Mouse (Mus musculus): ENCODE results near the gene Sec16a. TPM values are rescaled to one million over a fixed set of nuclear protein-coding genes. Genes with fewer than 3 reads are reported as not detected.

Sec16a gene
- 10 to 100 TPM; 42.3 to 45.5 TPM for total RNA-seq (2021)
- long read RNA-seq, experiment 1, full-length matches to known transcripts: 2 of 13 reads
- long read RNA-seq, experiment 1, partial matches to known transcripts: 9 of 13 reads
- long read RNA-seq, experiment 1, other reads (novel, unspliced or antisense): 2 of 13 reads
- long read RNA-seq, experiment 2, full-length matches to known transcripts: 6 of 18 reads
- long read RNA-seq, experiment 2, partial matches to known transcripts: 7 of 18 reads
- long read RNA-seq, experiment 2, other reads (novel, unspliced or antisense): 5 of 18 reads

DNA sequence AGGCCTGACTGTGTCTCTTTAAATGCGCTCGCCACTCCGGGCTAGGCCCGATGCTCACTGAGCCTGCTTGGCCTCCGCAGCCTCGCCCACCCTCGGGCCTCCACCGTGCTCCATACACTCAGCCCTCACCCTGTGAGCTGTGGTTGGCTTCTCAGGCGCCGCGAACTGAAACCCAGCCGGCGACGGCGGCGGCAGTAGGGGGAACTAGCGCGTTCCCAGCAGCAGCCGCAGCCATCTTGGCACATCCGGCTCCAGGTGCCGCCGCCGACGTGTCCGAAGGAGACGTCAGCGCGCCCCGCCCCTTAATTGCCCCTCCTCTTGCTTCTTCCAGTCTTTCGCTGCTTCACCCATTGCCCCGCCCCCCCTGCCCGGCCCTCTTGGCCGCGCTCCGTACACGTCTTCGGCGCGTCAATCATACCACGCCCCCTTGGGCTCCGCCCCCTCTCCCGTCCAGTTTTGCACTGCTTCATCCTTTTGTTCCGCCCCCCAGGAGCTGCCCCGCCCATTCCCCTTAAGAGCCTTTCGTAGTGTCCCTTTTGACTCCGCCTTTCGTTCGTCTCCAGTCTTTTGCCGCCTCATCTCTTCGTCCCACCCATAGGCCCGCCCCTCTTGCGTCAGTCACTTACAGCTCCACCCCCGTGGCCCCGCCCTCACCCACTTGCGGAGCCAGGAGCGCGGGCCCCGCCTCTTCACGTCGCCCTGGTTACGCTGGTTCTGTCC is at the start of gene Sec16a:
Sec16a (minus strand) TSS at position 271 of the 720 bp plus-strand sequence.
- DNase-seq (ENCODE audit: low spot score in 2 of 2): peak; percentile 100
- intact Hi-C loops (cut with DNase I): loop anchor here (5.0 kb wide), 2 partner anchors 57 to 187 kb away; no protein-coding TSS in a partner anchor

DNA sequence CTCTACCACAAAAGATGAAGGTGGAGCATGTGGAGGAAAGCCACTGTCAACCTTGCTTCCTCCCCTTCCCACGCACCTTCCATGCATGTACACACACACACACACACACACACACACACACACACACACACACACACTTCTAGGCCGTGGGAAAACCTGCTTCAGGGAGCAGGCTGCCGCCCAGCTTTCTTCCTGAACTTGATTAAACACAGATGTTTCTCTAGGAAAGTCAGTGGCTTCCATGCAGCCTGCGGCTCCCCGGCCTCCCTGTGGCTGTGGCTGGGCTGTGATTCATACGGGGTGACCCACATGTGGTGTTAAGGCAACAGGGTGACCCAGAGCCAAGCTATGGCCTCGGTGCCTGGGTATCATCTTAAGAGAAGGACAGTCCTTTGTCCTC is 49.4 kb upstream of the Sec16a start:
- intact Hi-C loops (cut with DNase I): no loop called here
- no peak for DNase-seq (ENCODE audit: low spot score in 2 of 2)

DNA sequence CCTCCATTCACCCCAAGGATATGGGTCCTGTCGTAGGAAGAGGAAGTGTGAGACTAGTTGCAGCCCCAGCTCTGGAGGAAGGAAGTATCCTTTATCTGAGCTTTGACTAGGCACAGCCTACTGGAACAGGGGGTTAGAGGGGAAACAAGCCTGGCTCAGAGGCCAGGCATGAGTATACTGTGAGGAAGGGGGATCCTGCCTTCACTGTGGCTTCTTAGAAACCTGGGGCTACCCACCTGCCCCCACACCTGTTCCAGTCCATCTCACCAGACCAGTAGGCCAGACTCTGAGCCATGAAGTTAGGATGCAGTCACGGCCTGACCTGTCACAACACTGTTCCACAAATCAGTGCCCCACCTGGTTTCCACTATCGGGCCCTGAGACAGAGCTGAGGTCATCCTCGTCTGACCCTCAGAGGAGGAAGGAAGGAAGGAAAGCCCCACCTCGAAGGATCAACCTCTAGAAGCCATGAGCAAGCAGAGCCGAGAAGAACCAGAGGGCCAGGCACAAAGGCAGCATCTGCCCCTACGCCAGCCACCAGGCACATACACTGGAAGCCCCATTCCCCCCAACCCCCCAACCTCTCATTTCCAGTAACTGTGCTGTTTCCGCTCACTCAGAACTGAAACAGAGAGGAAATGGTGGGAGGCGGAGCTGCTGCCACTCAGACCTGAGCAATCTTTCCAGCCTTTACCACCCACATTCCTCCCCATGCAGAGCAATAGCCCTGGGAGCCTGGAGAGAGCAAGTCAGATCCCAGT is 48.2 kb upstream of the Sec16a start:
- DNase-seq (ENCODE audit: low spot score in 2 of 2): no peak
- intact Hi-C loops (cut with DNase I): no loop called here

DNA sequence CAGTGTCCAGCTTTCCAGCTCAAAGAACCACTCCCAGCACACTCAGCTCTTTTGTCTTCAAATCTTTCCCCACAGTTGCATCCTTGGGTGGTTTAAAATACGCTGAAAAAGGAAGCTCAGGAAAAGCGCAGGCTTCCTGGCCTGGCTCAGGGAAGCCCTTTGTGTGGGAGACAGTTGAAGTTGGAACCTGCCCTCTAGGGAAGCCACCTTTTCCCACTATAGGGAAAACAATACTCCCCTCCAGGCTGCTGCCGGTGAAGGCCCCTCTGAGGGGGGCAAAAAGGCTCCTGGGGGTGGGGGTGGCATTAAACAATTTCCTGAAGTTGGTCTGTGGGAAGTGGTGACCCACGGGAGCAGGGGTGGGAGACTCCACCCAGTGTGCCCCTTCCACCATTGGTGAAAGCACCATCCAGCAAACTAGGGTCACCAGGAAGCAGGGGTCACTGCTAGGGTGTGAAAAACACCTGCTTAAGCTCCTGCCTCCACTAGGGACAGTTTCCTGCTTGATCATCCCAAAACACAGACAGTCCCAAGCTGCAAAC is 45.8 kb upstream of the Sec16a start:
- DNase-seq (ENCODE audit: low spot score in 2 of 2): no peak

DNA sequence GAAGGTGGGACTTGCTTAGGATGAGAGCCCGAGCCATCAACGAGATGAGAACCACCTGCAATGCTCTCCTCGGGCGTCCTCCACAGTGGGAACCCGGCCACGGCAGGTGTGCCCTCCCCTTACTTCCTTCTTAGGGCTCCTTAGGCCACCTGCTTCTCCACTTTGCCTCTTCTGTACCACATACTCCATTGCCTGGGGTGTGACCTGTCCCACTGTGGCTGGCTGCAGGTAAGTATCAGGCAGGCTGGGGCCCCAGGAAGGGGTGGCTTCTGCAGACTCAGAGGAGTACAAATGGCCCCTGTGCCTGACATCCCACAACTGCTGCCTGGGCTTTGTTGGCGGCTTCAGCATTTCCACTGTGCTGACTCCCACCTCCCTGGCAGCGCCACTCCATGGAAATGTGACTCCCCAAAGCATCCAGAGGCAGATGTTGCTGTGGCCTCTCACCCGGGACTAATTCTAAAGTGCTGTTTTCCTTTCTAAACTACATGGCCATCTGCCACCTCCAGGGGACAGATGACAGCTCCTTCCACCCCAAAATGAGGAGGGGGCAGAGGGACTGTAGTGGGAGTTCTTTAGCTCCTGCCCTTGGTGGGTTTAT is 43.6 kb upstream of the Sec16a start:
- intact Hi-C loops (cut with DNase I): no loop called here
- DNase-seq (ENCODE audit: low spot score in 2 of 2): no peak

More for the DNA sequence above, 45.8 kb upstream of the Sec16a start:
- intact Hi-C loops (cut with DNase I): no loop called here

DNA sequence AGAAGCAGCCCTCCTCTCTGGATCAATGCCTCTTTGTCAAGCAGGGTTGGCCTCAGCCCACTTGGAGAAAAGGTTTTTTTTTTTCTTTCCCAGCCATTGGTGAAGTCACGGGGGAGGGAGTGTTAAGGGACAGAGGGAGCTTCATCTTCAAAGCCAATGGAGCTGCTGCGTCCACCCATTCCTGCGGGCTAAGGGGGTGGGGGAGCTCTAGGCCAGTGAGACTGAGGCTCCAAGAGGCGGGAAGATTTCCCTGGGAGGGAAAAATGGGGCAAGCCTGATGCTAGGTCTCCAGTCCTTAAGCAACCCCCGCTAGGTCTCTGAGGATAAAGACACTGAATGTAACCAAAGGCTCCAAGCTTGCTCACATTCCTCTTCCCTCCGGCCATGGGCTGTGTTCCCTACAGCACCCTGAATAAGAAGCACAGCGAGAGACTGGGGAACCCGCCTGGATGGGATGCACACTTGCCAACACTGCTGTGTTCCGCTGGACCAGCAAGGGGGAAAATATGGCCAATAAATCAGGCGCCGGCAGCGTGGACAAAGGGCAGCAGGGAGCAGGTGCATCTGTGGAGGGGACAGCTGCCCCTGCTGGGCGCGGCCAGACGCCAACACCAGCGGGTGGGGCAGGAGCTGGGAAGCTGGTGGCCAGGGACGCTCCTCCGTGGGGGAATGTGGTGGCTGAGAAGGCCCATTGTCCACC is 42.5 kb upstream of the Sec16a start:
- DNase-seq (ENCODE audit: low spot score in 2 of 2): peak; percentile 53 to 78
- intact Hi-C loops (cut with DNase I): no loop called here

DNA sequence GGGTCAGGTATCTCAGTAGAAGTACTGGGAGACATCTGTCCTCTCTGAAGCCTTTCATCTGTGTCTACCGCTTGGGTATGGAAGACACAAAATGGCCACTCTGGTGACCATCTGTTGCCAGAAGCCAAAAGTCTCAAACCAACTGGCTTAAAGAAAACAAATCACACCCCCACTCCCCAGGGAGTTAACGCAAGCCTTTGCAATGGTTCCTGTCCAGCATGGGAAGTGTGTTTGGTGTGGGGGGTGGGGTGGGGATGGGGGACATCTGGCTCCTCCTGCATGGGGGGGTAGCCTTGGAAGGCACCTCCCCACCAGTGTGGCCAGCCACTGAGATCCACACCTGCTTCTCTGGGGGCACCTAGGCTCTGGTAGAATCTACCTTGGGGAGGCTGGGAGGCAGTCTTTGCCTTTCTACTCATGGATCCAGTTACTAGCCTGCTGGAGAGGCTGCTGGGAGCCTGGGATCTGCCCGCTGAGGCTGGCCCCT is 41.9 kb upstream of the Sec16a start:
- no peak for DNase-seq (ENCODE audit: low spot score in 2 of 2)
- intact Hi-C loops (cut with DNase I): no loop called here

DNA sequence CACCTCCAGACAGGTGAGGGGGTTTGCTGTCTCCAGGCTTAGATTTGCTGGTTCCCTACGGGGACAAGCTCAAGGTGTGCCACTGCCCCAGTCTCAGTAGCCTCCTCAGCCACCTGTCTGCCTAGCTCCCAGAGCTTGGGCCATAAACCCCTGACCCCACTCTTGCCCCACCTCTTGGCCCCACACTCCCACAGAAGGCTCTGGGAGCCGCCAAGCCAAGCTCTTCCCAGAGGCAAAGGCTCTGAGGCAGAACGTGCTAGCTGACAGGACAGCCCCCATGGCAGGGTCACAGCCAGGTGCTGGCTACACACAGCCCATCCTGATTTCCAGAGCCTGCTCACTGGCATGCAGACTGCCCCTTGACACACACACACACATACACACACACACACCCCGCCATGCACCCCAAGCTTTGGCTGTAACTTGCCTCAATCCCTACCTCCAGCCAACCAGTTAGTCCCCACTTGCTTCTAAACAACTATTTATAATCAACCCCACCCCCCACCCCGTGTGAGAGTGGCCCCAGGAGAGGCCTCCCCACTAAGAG is 41.3 kb upstream of the Sec16a start:
- no peak for DNase-seq (ENCODE audit: low spot score in 2 of 2)
- intact Hi-C loops (cut with DNase I): no loop called here

DNA sequence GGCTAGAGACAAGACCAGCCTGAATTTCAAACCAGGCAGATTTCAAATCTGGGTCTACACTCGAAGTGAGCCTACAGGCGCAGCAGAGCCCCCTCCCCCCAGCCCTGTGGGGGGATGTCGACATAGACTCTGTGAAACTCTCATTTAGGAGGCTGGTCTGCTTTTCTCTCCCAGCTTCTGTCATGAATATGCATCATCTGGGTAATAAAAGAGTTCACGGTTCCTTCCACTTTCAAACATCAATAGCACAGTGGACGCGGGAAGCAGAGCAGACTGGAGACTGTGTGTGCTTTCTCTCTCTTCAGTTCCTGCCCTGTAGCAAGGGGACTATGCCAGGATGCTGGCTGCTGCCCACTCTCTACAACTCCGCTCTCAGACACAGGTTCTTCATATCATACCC is 40.7 kb upstream of the Sec16a start:
- peak; percentile 49 to 67 for DNase-seq (ENCODE audit: low spot score in 2 of 2)
- intact Hi-C loops (cut with DNase I): no loop called here

DNA sequence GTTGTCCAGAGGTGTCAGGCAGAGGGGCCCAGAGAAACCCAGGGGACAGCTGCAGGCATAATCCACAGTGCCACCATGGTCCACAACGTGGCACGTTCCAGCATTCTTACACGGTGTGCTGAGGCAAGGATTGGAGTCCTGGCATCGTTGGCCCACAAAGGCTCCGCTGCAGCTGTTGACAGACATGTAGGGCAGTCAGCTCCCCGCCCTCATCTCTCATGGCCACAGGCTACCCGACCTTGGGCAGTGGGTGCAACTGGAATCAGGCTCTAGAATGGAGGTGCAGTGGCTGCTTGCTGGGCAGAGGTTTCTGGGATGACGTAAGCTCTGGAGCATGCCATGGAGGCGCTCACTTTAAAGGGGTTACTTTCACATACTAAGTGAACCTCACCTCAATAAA is 40.3 kb upstream of the Sec16a start:
- intact Hi-C loops (cut with DNase I): no loop called here

DNA sequence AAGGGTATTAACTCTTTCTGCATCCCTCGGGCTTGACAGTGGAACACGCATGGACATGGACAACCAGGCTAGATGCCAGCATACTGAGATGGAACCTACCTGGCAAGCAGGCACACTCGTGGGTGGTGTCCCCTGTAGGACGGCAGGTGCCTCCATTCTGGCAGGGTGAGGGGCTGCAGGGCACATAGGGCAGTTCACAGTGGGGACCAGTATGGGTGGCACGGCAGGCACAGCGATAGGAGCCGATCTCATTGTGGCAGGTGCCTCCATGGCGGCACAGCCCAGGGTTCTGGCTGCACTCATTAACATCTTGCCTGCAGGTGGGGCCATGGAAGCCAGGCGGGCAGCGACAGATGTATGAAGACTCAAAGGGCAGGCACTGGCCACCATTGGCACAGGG is 39.2 kb upstream of the Sec16a start:
- no peak for DNase-seq (ENCODE audit: low spot score in 2 of 2)
- intact Hi-C loops (cut with DNase I): no loop called here

More for the DNA sequence above, 40.3 kb upstream of the Sec16a start:
- no peak for DNase-seq (ENCODE audit: low spot score in 2 of 2)

DNA sequence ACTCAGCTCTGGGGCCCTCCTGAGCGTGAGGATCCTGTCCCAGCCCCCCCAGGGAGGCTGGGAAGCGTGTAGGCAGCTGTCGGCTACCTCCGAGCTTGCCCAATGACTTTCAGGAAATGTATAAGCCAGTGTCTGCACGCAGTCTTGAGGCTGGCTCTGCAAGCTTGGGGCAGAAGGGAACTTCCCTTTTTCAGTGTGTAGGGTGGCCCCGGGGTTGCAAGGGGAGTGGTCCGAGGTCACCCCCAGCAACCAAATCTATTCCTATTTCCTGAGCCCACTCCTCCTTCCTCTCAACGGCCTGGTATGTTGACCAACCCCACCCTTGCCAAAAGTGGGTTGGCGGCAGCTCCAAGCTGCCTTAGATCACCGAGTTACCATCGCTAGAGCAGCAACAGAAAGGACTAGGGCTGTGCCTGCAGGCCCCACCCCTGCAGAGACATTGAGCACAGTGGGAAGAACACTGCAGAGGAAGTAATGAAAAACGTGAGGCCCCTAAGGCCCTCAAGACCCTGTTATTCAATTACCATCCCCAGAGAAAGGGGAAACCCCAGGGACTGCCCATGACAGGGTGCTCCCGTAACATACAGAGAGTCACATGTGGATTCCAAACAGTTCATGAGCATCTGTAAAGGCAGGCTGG is 38.3 kb upstream of the Sec16a start:
- DNase-seq (ENCODE audit: low spot score in 2 of 2): no peak
- intact Hi-C loops (cut with DNase I): no loop called here

DNA sequence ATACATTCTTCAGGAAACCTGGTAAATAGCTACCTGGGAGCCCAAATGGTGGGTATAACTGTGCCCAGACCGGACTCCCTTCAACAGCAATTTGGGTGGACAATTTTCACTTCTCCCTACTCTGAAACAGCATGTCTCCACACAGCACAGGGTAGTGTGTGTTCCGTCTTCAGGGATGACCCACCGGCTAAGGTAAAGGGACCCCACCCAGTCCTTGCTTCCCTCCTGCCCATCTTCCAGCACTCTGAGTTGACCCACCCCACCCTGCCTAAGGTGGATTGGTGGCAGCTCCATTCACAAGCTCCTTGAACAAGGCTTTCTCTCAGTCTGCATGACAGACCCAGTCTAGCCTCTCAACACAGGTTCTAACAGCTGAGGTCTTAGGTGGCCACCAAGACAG is 37.8 kb upstream of the Sec16a start:
- no peak for DNase-seq (ENCODE audit: low spot score in 2 of 2)
- intact Hi-C loops (cut with DNase I): no loop called here

DNA sequence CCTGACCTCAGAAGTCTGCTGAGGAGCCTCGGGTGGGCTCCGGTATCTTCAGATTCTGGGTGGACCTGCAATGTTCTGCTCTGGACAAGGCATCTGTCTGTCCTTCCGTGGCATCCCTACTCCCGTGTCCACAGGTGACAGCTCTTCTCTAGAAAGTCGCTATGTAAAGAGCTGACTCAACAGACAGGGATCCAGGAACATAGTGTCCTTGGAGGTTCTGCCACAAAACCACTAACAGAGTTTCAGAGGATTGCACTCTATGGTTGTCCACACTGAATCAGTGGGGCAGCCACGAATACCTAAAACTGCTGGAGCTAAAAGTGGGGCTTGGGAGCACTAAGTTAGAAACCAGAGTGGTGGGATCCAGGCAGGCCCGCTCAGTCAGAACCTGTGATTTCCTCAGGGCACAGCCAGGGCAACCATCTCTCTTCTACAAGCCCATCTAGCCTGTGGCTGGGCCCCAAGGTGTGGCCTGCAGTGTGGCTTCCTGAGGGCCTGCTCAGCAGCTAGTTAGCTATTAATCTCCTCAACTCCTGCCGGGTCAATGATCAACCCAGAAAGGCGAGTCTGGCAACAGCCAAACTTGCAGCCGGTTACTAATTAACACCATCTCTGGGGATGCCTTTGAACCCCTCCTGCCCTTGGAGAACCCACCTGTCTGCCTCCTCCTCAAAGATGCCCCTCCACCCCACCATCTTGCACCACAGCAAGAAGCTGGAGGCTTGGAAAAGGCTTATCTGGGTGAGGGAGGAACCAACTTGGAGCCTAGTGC is 36.9 kb upstream of the Sec16a start:
- intact Hi-C loops (cut with DNase I): no loop called here

DNA sequence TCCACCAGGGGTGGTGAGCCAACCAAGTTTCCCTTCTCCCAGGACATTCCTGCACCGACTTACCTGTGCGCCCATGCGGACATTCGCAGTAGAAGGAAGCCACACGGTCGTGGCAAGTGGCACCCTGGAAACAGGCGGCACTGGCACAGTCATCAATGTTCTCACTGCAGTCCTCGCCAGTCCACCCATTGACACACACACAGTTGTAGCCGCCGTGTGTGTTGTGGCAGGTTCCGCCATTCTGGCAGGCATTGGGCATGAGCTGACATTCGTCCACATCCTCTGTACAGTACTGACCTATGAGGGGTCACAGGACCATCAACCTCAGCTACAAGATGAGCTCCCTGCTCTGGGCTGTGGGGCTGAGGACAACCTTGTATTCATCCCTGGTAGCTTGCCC is 35.9 kb upstream of the Sec16a start:
- intact Hi-C loops (cut with DNase I): no loop called here
- DNase-seq (ENCODE audit: low spot score in 2 of 2): no peak

More for the DNA sequence above, 36.9 kb upstream of the Sec16a start:
- no peak for DNase-seq (ENCODE audit: low spot score in 2 of 2)

DNA sequence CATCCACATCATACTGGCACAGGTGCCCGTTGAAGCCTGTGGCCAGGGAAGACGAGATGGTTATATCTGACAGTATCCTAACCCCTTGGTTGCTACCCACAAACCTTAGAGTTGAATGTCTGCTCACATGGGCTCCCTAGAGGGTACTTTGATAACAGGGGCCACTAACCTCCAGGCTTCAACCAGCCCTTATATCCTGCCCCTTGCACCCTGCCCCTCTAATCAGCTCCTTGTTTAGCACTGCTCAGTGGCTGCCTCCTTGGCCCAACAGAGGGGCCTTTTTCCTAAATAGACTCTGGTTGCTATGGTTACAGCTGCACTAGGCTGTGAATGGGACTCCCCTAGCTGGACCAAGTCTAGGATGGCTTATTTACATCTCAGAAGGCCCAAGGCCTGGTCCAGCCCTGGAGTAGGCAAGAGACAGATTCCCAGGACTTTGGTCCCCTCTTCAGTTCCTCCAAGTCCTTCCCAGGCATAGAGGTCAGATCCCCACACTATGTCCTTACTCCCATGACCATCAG is 33.7 kb upstream of the Sec16a start:
- intact Hi-C loops (cut with DNase I): no loop called here
- no peak for DNase-seq (ENCODE audit: low spot score in 2 of 2)

DNA sequence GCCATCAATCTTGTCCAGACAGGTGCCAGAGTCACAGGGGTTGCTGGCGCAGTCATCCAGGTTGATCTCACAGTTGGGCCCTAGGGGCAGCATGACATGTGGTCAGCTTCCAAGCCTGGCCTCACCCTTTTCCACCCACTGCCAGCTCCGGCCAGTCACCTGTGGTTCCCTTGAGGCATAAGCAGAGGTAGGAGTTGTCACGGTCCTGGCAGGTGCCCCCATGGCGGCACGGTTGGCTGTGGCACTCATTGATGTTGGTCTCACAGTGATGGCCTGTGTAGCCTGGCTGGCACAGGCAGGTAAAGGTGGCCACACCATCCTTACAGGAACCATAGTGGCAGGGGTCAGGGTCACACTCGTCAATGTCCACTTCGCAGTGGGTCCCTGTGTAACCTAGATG is 32.9 kb upstream of the Sec16a start:
- DNase-seq (ENCODE audit: low spot score in 2 of 2): no peak
- intact Hi-C loops (cut with DNase I): no loop called here
